Mouse (Mus musculus): ENCODE measurements around the gene Med26. TPM values are rescaled to one million over a fixed set of nuclear protein-coding genes. Genes with fewer than 3 reads are reported as not detected.

The Med26 gene
- polyA plus RNA-seq, 1 experiment from 2014 or later: 12.7 TPM

DNA sequence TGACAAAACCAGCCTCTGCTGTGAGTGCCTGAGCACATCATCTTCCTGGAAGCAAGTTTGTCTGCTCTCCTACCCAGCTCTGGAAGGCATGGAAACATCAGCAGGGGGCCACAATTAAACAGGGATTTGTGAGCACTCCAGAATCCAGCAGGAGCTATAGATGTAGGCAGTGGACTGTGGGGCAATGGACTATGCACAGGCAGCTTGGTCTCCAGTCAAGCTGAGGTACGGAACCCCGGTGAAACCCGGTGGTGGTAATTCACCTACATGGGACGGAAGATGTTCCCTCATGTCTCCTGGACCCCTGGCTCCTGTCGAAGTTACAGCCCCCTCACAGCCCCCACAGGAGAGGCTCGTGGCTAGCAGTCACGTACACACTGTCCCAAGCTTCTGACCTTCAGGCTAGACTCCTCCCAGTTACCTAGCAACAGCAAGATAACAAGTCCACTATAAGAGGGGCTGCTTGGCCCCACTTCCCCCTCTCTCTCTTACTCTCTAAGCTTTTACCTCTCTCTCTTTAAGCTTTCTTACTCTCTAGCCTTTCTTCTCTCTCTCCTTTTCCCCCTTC, 30.6 kb downstream of the Med26 start:
- H3K4me2 ChIP-seq (ENCODE audit: low read depth, low read length): no peak overlapping the region; the same call in 1 of the 2 replicates
- 52% methylated on average over 7 of the region's 7 CpGs for WGBS
- H3K4me3 ChIP-seq (ENCODE audit: low read length): no peak overlapping the region
- H3K9ac ChIP-seq (ENCODE audit: low read length): no peak overlapping the region
- H3K4me1 ChIP-seq (ENCODE audit: control insufficient read depth, insufficient read depth, low read length): peaks cover 26% of the 10 kb centered on the region
- no peaks in the 10 kb centered on the region for H3K9me3 ChIP-seq (replicated peaks; ENCODE audit: control insufficient read depth, low read length)
- peak overlapping the region; percentile 85 for H3K27ac ChIP-seq (ENCODE audit: low read length)
- no peaks in the 10 kb centered on the region for H3K36me3 ChIP-seq (ENCODE audit: control insufficient read depth, insufficient read depth)
- no peaks in the 10 kb centered on the region for H3K27me3 ChIP-seq (ENCODE audit: control insufficient read depth, insufficient read depth, low read length)
- 0 out of 2 replicates have a peak, but pooled peaks have one; percentile 53 for ATAC-seq (replicated peaks; ENCODE audit: extremely low read depth, insufficient read depth, low FRiP score)

DNA sequence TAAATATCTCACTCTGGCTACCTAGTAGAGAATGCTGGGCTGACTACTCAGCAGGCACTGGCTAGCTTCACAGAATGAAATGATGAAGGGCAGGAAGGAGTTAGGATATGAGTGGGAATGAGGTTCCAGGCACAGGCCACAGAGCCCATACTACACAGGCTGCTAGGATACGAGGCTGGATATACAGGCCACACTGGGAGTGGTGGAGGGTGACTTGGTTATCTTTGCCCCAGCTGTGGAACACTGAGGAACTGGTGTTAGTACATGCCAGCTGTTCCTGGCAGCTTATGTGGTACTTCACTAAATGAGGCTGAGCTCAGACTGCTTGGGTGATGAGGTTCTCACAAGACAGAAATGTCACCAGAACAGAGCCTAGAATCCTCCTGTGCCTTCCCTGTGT, 34.9 kb downstream of the Med26 start:
- H3K27ac ChIP-seq (ENCODE audit: low read length): peak overlapping the region; percentile 72
- WGBS: 56% methylated on average over 1 of the region's 1 CpGs
- peaks cover 33% of the 10 kb centered on the region for H3K4me1 ChIP-seq (ENCODE audit: control insufficient read depth, insufficient read depth, low read length)
- no peak overlapping the region for H3K4me3 ChIP-seq (ENCODE audit: low read length)
- ATAC-seq (replicated peaks; ENCODE audit: extremely low read depth, insufficient read depth, low FRiP score): no peak
- no peaks in the 10 kb centered on the region for H3K9me3 ChIP-seq (replicated peaks; ENCODE audit: control insufficient read depth, low read length)
- H3K9ac ChIP-seq (ENCODE audit: low read length): peak overlapping the region; percentile 47
- no peaks in the 10 kb centered on the region for H3K36me3 ChIP-seq (ENCODE audit: control insufficient read depth, insufficient read depth)
- H3K27me3 ChIP-seq (ENCODE audit: control insufficient read depth, insufficient read depth, low read length): no peaks in the 10 kb centered on the region
- no peak overlapping the region for H3K4me2 ChIP-seq (ENCODE audit: low read depth, low read length)

GRCm38 (mm10) chr8:72512648-72513047, 35.4 kb downstream of the Med26 start:
- H3K9me3 ChIP-seq (replicated peaks; ENCODE audit: control insufficient read depth, low read length): no peaks in the 10 kb centered on the region
- no peaks in the 10 kb centered on the region for H3K27me3 ChIP-seq (ENCODE audit: control insufficient read depth, insufficient read depth, low read length)
- H3K4me3 ChIP-seq (ENCODE audit: low read length): no peak overlapping the region
- H3K9ac ChIP-seq (ENCODE audit: low read length): peak overlapping the region; percentile 47
- peak overlapping the region; percentile 72 for H3K27ac ChIP-seq (ENCODE audit: low read length)
- no peak for ATAC-seq (replicated peaks; ENCODE audit: extremely low read depth, insufficient read depth, low FRiP score)
- peaks cover 34% of the 10 kb centered on the region for H3K4me1 ChIP-seq (ENCODE audit: control insufficient read depth, insufficient read depth, low read length)
- H3K4me2 ChIP-seq (ENCODE audit: low read depth, low read length): no peak overlapping the region
- 74% methylated on average over 1 of the region's 1 CpGs for WGBS
- H3K36me3 ChIP-seq (ENCODE audit: control insufficient read depth, insufficient read depth): no peaks in the 10 kb centered on the region

GRCm38 (mm10) chr8:72507505-72507904, 40.6 kb downstream of the Med26 start:
- 82% methylated on average over 1 of the region's 1 CpGs for WGBS
- H3K36me3 ChIP-seq (ENCODE audit: control insufficient read depth, insufficient read depth): no peaks in the 10 kb centered on the region
- H3K9me3 ChIP-seq (replicated peaks; ENCODE audit: control insufficient read depth, low read length): no peaks in the 10 kb centered on the region
- H3K27me3 ChIP-seq (ENCODE audit: control insufficient read depth, insufficient read depth, low read length): no peaks in the 10 kb centered on the region
- H3K4me1 ChIP-seq (ENCODE audit: control insufficient read depth, insufficient read depth, low read length): peaks cover 47% of the 10 kb centered on the region
- no peak for ATAC-seq (replicated peaks; ENCODE audit: extremely low read depth, insufficient read depth, low FRiP score)
- H3K9ac ChIP-seq (ENCODE audit: low read length): no peak overlapping the region
- no peak overlapping the region for H3K4me2 ChIP-seq (ENCODE audit: low read depth, low read length)
- no peak overlapping the region for H3K4me3 ChIP-seq (ENCODE audit: low read length)
- no peak overlapping the region for H3K27ac ChIP-seq (ENCODE audit: low read length)

DNA sequence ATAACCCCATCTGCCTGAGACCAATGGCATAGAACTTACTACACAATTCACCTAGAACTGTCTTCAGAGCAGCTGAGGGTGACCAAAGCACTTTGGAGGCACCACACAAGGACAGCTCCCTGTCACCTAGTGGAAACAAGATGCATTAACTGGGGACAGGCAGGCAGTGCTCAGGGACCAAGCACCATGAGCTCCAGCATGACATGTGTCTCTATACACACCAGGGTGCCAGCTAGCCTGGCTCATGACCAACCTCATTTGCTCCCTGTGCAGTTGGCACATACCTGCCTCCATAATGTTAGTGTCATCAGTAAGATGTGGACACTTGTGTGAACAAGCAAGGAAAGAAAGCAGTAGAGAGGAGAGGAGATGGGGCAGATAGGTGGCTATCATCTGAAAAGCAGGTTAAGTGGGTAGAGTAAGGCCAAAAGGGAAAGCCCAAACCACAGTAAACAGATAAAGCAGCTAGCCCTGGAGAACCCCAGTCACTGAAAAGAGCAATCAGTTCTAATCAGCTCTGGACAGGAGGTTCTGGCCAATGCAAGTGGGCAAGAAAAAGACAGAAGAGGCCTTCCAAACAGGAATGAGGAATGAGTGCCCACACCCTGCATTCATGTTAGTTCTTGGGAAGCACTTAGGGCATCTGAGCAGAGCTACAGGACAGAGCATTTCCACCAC, 43.3 kb downstream of the Med26 start:
- H3K9ac ChIP-seq (ENCODE audit: low read length): no peak overlapping the region
- no peak overlapping the region for H3K4me3 ChIP-seq (ENCODE audit: low read length)
- no peaks in the 10 kb centered on the region for H3K36me3 ChIP-seq (ENCODE audit: control insufficient read depth, insufficient read depth)
- no peaks in the 10 kb centered on the region for H3K27me3 ChIP-seq (ENCODE audit: control insufficient read depth, insufficient read depth, low read length)
- peak overlapping the region; percentile 30; the same call in 1 of the 2 replicates for H3K27ac ChIP-seq (ENCODE audit: low read length)
- no peak overlapping the region for H3K4me2 ChIP-seq (ENCODE audit: low read depth, low read length)
- no peaks in the 10 kb centered on the region for H3K9me3 ChIP-seq (replicated peaks; ENCODE audit: control insufficient read depth, low read length)
- peaks cover 44% of the 10 kb centered on the region for H3K4me1 ChIP-seq (ENCODE audit: control insufficient read depth, insufficient read depth, low read length)
- ATAC-seq (replicated peaks; ENCODE audit: extremely low read depth, insufficient read depth, low FRiP score): no peak

GRCm38 (mm10) chr8:72504137-72504536, 43.9 kb downstream of the Med26 start:
- H3K4me1 ChIP-seq (ENCODE audit: control insufficient read depth, insufficient read depth, low read length): peaks cover 49% of the 10 kb centered on the region
- H3K9me3 ChIP-seq (replicated peaks; ENCODE audit: control insufficient read depth, low read length): no peaks in the 10 kb centered on the region
- no peak for ATAC-seq (replicated peaks; ENCODE audit: extremely low read depth, insufficient read depth, low FRiP score)
- H3K9ac ChIP-seq (ENCODE audit: low read length): no peak overlapping the region
- no peaks in the 10 kb centered on the region for H3K27me3 ChIP-seq (ENCODE audit: control insufficient read depth, insufficient read depth, low read length)
- H3K4me2 ChIP-seq (ENCODE audit: low read depth, low read length): no peak overlapping the region
- H3K4me3 ChIP-seq (ENCODE audit: low read length): no peak overlapping the region
- no peaks in the 10 kb centered on the region for H3K36me3 ChIP-seq (ENCODE audit: control insufficient read depth, insufficient read depth)
- H3K27ac ChIP-seq (ENCODE audit: low read length): peak overlapping the region; percentile 30; the same call in 1 of the 2 replicates

GRCm38 (mm10) chr8:72500521-72500931, 47.5 kb downstream of the Med26 start:
- Histone ChIP-seq H3K27me3 (ENCODE audit: control insufficient read depth, insufficient read depth, low read length) (no peaks in the 10 kb centered on the region), H3K4me2 (ENCODE audit: low read depth, low read length) (no peak overlapping the region), H3K9ac (ENCODE audit: low read length) (0 out of 2 replicates have a peak overlapping the region, but pooled peaks have one; percentile 21), H3K4me1 (ENCODE audit: control insufficient read depth, insufficient read depth, low read length) (peaks cover 40% of the 10 kb centered on the region), H3K4me3 (ENCODE audit: low read length) (no peak overlapping the region), H3K27ac (ENCODE audit: low read length) (peak overlapping the region; percentile 86), H3K36me3 (ENCODE audit: control insufficient read depth, insufficient read depth) (peaks cover 13% of the 10 kb centered on the region), H3K9me3 (replicated peaks; ENCODE audit: control insufficient read depth, low read length) (no peaks in the 10 kb centered on the region)
- 45% methylated on average over 1 of the region's 1 CpGs for WGBS
- ATAC-seq (replicated peaks; ENCODE audit: extremely low read depth, insufficient read depth, low FRiP score): no peak

DNA sequence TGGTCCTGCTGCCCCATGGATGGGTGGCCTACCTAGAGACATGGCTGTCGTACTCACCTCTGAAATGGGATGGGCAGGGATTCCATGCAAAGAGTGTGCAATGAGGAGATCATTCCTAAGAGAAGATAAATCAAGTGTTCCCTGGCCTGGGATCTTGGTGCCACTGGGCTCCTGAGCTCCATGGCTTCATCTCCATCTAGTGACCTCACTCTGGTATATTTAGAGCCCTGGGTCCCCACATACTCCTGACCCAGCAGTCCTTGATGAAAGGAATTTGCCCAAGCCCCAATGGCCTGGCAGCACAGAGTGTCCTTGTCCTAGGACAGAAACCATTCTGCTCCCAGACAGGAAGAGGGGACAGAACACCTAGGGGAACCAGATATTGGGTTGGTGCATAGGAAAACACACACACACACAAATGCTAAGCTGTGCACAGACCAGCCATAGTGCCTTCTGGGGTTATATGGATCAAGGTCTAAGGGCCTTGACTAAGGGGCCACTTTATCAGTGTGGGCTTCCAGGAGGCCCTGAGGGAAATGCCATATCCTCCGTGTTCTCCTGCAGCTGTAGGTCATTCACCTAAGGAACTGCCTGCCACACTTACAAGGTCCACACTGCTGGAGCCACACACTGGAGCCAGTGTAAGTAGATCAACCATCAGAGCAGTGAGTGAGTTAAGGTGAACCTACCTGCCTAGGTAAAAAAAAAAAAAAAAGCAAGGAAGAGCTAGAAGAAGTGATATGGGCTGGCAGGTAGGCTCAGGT, 48.4 kb downstream of the Med26 start:
- no peak overlapping the region for H3K9ac ChIP-seq (ENCODE audit: low read length)
- peak overlapping the region; percentile 86 for H3K27ac ChIP-seq (ENCODE audit: low read length)
- peaks cover 34% of the 10 kb centered on the region for H3K4me1 ChIP-seq (ENCODE audit: control insufficient read depth, insufficient read depth, low read length)
- peak; percentile 59 for ATAC-seq (replicated peaks; ENCODE audit: extremely low read depth, insufficient read depth, low FRiP score)
- peaks cover 18% of the 10 kb centered on the region for H3K36me3 ChIP-seq (ENCODE audit: control insufficient read depth, insufficient read depth)
- H3K4me3 ChIP-seq (ENCODE audit: low read length): no peak overlapping the region
- no peaks in the 10 kb centered on the region for H3K27me3 ChIP-seq (ENCODE audit: control insufficient read depth, insufficient read depth, low read length)
- WGBS: 48% methylated on average over 2 of the region's 2 CpGs
- H3K9me3 ChIP-seq (replicated peaks; ENCODE audit: control insufficient read depth, low read length): no peaks in the 10 kb centered on the region
- H3K4me2 ChIP-seq (ENCODE audit: low read depth, low read length): no peak overlapping the region

- 76% methylated on average over 4 of the region's 4 CpGs for WGBS
- Histone ChIP-seq H3K4me3 (ENCODE audit: low read length) (no peak overlapping the region), H3K4me2 (ENCODE audit: low read depth, low read length) (no peak overlapping the region), H3K4me1 (ENCODE audit: control insufficient read depth, insufficient read depth, low read length) (peaks cover 29% of the 10 kb centered on the region), H3K27me3 (ENCODE audit: control insufficient read depth, insufficient read depth, low read length) (no peaks in the 10 kb centered on the region), H3K9me3 (replicated peaks; ENCODE audit: control insufficient read depth, low read length) (no peaks in the 10 kb centered on the region), H3K36me3 (ENCODE audit: control insufficient read depth, insufficient read depth) (peaks cover 18% of the 10 kb centered on the region), H3K27ac (ENCODE audit: low read length) (no peak overlapping the region), H3K9ac (ENCODE audit: low read length) (no peak overlapping the region)
- ATAC-seq (replicated peaks; ENCODE audit: extremely low read depth, insufficient read depth, low FRiP score): no peak
Observed at GRCm38 (mm10) chr8:72498527-72498926, 49.5 kb downstream of the Med26 start.
